Mouse (Mus musculus) thymus, postnatal 10 days (tissue): ENCODE measurements around the gene Slc6a9.
A peak's percentile ranks its signal among the peaks of the same experiment; 100 is the strongest.

Experiments used
- DNase-seq, 2 experiments: peaks; one replicate each; pipeline ENCODE4 v3.0.0; 2021; ENCODE audit warnings: low spot score in 2 of 2

Gene Slc6a9

GRCm38 (mm10) chr4:117840821-117841220 lies 6.5 kb downstream of the Slc6a9 start:
- no peak for DNase-seq

GRCm38 (mm10) chr4:117841566-117841965 lies 7.3 kb downstream of the Slc6a9 start:
- DNase-seq, result no peak

- no peak for DNase-seq
Measured at GRCm38 (mm10) chr4:117843101-117843500, 8.8 kb downstream of the Slc6a9 start.

GRCm38 (mm10) chr4:117844467-117844866 lies 10.2 kb downstream of the Slc6a9 start:
- no peak for DNase-seq

DNA sequence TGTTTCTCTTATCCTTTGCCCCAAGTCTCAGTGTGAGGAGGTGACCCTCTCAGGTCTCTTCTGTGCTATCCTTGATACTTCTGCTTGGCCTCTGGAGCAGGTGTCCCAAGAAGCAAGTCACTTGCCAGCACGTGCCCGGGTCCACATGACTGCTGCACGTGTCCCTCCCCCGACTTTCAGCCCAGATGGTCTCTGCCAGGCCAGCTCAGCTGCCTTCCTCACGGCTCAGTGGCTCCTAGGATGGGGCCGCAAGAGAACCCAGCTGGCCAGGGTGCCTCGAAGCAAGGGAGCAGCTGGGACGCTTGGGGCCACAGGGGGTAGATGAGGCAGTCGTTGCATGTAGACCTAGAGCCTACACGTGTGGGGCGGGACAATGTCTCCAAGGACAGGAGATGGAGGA lies 11.0 kb downstream of the Slc6a9 start:
- no peak for DNase-seq

DNA sequence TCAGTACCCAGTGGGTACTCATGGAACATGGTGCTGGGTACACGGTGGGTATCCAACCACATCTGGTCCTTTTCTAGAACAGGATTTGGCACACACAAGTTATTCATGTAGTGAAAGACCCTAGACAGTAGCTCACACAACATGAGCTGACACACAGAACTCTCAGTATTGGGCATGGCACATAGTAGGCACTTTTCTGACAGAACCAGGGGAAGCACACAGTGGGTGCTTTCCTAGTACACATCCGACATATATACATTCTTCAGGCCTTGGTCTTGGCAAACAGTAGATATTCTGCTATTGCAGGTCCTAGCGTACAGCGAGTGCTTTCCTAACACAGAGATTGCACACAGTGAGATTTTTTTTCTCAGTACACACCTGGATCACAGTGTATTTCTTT lies 12.0 kb downstream of the Slc6a9 start:
- no peak for DNase-seq

DNA sequence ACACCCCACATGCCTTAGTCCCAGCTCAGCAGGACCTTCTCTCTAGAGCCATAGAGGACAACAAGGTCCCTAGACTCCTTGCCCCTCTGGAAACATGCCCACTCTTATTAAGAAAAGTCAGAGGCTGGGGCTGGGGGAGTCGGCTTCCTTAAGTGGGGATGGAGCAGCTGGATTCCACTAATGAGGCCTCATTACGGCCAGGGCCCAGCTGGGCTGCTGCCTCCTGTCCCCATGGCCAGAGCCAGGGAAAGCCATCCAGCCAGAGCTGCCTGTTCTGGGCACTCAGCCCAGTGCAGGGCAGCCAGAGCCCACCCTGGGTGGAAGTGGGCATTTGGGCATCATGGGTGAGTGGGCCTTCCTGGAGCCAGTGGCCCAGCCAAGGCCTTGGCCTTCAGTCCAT lies 12.7 kb downstream of the Slc6a9 start:
- DNase-seq, result no peak

- DNase-seq, result no peak
Measured at GRCm38 (mm10) chr4:117849063-117849462, 14.8 kb downstream of the Slc6a9 start.

DNA sequence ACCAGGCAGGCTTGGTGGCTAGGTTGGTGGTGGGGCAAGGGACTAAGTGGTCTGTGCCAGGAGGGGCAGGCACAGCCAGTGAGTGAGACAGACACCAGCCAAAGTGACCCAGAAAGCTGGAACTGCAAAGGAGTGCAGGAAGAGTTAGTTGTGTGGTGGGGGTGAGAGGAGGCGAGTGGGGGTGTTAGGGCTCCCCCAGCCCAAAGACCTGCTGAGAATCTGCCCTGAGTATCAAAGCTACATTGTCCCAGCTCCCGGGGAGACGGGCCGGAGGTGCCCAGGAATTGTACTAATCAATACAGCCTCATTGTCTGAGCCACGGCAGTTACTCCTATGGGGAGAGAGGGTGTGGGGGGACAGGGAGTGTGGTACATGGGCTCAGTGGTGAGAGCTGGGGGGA lies 15.2 kb downstream of the Slc6a9 start:
- DNase-seq, result no peak

- no peak for DNase-seq
Measured at GRCm38 (mm10) chr4:117850176-117850575, 15.9 kb downstream of the Slc6a9 start.

- DNase-seq, result no peak
Measured at GRCm38 (mm10) chr4:117850871-117851270, 16.6 kb downstream of the Slc6a9 start.

DNA sequence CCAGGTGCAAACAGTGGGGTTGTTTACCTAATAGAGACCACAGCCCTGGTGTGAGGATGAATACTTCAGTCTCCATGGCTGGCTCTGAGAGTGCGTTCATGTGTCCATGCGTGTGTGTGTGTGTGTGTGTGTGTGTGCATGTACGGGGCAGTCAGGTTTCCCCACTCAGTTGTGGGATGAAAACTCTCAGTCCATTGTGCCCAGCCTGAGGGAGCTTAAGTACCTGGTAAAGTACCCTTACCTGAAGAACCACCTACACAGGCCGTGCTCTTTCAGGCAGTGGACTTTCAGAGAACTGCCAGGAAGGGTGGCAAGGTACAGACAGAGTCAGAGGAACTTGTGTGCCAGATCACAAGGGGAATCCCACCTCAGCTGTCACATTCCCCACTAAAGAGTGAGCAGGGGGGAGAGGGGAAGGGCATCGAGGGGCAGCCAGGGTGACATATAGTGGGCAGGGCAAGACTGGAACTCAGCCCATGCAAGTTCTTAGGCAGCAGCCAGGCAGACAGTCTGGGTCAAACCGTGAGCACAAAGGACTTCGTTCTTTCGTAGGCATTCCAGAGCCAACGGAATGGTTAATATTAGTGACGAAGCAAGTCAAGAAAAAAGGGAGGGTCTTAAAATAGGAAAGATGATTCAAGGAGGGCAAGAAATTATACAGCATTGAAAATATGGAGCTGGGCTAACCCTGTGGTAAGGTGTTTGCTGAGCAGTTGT lies 18.0 kb downstream of the Slc6a9 start:
- DNase-seq, result no peak

DNA sequence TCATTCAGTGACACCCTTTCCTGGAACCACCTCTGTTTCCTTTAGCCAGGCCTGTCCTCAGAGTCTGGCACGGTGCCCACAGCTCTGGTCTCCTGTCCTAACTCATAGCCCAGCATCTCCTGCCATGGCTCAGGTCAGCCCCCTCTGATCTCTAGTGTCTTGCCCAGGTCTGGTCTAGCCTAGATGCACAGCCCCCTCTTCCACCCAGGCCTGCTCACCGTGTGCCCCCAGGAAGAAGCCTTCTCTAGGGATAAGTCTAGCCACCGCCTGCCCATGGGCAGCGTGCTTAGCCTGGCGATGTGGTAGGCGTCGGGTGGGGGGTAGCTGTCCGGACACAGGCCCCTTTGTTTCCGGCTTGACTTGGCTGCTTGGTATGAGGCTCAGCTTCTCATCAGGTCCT lies 20.8 kb downstream of the Slc6a9 start:
- DNase-seq, result no peak

- peak; percentile 24 to 66 for DNase-seq
Measured at GRCm38 (mm10) chr4:117858794-117859193, 24.5 kb downstream of the Slc6a9 start.

- DNase-seq, result no peak
Measured at GRCm38 (mm10) chr4:117860570-117860969, 26.3 kb downstream of the Slc6a9 start.

GRCm38 (mm10) chr4:117862823-117863222 lies 28.5 kb downstream of the Slc6a9 start:
- DNase-seq, result no peak

DNA sequence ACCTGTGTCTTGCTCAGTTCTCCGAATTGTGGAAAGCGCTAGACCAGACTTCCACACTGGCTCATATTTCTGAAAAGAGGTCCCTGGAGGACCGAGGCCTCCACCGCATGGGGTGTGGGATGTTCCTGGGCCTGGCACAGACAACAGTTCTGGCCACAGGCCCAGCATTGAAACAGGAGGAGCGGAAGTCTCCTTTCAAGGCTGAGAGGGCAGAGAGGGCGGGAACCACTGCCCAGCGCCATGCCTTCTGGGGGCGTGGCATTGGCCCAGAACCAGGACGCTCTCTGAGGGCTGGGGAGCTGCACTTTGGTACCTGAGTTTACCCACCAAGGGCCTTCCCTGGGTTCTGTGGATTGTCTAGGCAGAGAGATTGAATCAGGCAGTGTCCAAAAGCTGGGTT lies 31.8 kb downstream of the Slc6a9 start:
- no peak for DNase-seq

- no peak for DNase-seq
Measured at GRCm38 (mm10) chr4:117867000-117867399, 32.7 kb downstream of the Slc6a9 start.

GRCm38 (mm10) chr4:117867823-117868222 lies 33.5 kb downstream of the Slc6a9 start:
- DNase-seq, result peak; percentile 24 to 63

GRCm38 (mm10) chr4:117869317-117869716 lies 35.0 kb downstream of the Slc6a9 start:
- no peak for DNase-seq

- no peak for DNase-seq
Measured at GRCm38 (mm10) chr4:117870437-117870836, 36.1 kb downstream of the Slc6a9 start.

DNA sequence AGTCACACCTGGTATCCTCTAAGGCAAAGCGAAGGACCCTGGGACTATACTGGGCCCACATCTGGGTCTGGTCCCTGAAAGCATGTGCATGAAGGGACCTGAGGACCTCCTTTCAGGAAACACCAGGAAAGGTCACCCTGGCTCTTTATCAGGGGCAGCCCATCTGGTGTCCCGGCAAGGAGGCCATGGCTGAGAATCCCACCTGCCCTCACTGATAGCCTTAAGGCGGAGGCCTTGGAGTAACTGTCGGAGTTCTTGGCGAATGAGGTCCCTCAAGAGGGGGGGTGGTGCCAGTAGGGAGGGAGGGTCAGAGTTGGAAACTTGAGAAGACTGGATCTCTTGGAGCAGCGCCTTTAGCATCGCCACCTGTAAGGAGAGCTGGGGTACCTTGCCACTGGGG lies 37.5 kb downstream of the Slc6a9 start:
- no peak for DNase-seq

DNA sequence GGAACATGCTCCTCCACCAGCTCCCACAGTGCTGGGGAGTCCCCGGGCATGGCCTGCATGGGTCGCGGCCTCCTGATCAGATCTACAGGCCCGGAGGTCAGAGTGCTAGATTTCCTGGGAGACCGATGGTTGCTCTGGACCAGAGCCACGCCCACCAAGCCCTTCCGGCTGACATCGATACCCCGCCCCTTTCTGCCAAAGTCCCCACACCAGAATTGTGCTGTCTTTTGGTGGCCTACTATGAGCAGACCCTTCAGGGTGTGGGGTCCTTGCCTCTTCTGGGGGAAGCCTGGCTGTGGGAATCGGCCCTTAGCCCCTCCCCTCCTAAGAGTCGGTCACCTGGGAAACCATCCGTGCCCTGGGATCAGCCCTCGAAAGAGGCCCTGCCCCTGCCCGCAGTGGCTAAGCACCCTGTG lies 38.2 kb downstream of the Slc6a9 start, which contains the start of gene Ccdc24:
Gene Ccdc24, minus strand, starts transcription at position 87 of the 416 bp plus-strand sequence.
- no peak for DNase-seq

DNA sequence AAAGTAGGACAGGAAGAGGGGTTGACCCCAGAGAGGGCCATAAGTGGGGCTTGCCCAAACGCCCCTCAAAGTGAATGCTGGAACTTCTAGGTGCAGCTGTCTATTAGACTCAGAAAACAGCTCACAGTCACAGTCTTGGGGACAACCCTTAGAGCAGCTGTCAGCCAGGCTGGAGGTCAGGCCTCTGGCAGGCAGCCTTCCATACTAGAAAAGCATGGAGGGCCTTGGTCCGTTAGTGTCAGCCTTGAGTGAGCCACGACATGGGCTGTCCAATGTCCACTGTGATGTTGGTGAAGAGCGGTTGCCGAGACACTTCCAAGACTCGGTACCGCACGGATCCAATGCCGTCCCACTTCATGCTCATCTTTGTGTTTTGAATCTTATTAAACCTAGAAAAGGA lies 39.3 kb downstream of the Slc6a9 start:
- no peak for DNase-seq
